Mouse (Mus musculus) hindbrain, embryonic 12.5 days (tissue): ENCODE data around the gene Camta2. TPM values are rescaled to one million over a fixed set of nuclear protein-coding genes. Genes with fewer than 3 reads are reported as not detected.

Source experiments
- ATAC-seq: fragments of 200-750 bp; cut with Nextera tagmentation; 2 replicates; pipeline ENCODE4 v1.8.0; 2017; ENCODE audit warnings: moderate TSS enrichment; ENCODE audit not compliant: low FRiP score
- H3K27ac ChIP-seq: fragments of 300-500 bp; sonication (generic); 2 replicates; pipeline ENCODE4 v1.5.1; 2016; ENCODE audit warnings: mild to moderate bottlenecking
- H3K27me3 ChIP-seq: fragments of 300-500 bp; sonication (generic); 2 replicates; pipeline ENCODE4 v1.6.1; 2016; ENCODE audit warnings: mild to moderate bottlenecking
- H3K36me3 ChIP-seq: fragments of 300-500 bp; sonication (generic); 2 replicates; pipeline ENCODE4 v1.6.1; 2016; ENCODE audit warnings: mild to moderate bottlenecking
- H3K4me1 ChIP-seq: fragments of 300-500 bp; sonication (generic); 2 replicates; pipeline ENCODE4 v1.6.1; 2016
- H3K4me2 ChIP-seq: fragments of 300-500 bp; sonication (generic); replicated peaks from 2 replicates; pipeline ENCODE4 v1.6.1; 2016; ENCODE audit warnings: mild to moderate bottlenecking
- H3K4me3 ChIP-seq: fragments of 300-500 bp; sonication (generic); 2 replicates; pipeline ENCODE4 v1.5.1; 2016; ENCODE audit warnings: mild to moderate bottlenecking
- H3K9ac ChIP-seq: fragments of 300-500 bp; sonication (generic); 2 replicates; pipeline ENCODE4 v1.6.1; 2016; ENCODE audit warnings: mild to moderate bottlenecking, moderate library complexity
- H3K9me3 ChIP-seq: fragments of 300-500 bp; sonication (generic); replicated peaks from 2 replicates; pipeline ENCODE4 v1.6.1; 2016; ENCODE audit warnings: mild to moderate bottlenecking
- WGBS: fragments of 180-500 bp; shearing (Covaris S2); methylation state at CpG from one replicate; pipeline ENCODE4 v1.1.7; 2016; 5-methylcytosine and 5-hydroxymethylcytosine counted together
- polyA plus RNA-seq: library from polyadenylated mRNA; unstranded; fragments of >200 nt; fragmentation: Nextera tagmentation; extraction: Ambion mirVana; gene quantifications from 2 replicates; pipeline ENCODE4 v1.2.1, GENCODE M21; 2016

Gene Camta2
- polyA plus RNA-seq, 1 experiment from 2014 or later, result 15.2 TPM

DNA sequence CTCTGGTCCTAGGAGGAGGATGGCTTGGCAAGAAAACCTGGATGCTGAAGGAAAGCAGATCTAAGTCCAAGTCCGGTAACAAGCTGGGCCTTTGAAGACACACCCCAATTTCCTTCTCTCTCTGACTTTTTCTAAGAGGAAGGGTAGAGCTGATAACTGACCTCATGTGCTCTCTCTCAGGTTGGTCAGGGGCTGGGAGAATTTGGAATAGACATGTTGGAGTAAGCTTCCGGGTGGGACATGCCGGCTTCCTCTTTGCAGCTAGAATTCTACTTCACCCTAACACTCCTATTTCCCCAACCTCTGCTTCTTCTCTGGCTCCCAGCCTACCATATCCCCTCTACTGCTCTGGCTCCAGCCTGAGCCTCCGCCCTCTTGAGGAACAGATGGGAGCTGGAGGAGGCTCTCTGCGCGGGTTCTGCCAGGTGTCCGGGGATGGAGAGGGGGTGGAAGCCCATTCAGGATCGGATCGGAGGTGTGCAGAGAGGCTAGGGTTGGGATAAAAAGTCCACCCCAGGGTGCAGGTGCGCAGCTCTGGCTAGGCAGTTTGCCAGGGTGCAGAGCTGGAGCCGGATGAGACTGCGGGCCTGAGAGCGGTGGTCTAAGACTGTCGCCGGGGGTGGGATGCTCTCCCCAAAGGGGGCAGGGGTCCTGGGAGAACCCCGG, 871 bp downstream of the Camta2 start:
- H3K9ac ChIP-seq, result peak overlapping the region; percentile 87
- 3% methylated on average over 16 of the region's 16 CpGs for WGBS
- peaks cover 30% of the 10 kb centered on the region for H3K4me1 ChIP-seq
- ATAC-seq, result peak; percentile 74
- H3K4me2 ChIP-seq, result peak overlapping the region; percentile 79
- H3K27me3 ChIP-seq, result peaks cover 3% of the 10 kb centered on the region; the same call in 1 of the 2 replicates
- peak overlapping the region; percentile 91 for H3K4me3 ChIP-seq
- no peaks in the 10 kb centered on the region for H3K9me3 ChIP-seq
- peak overlapping the region; percentile 83 for H3K27ac ChIP-seq
- H3K36me3 ChIP-seq, result peaks cover 23% of the 10 kb centered on the region

DNA sequence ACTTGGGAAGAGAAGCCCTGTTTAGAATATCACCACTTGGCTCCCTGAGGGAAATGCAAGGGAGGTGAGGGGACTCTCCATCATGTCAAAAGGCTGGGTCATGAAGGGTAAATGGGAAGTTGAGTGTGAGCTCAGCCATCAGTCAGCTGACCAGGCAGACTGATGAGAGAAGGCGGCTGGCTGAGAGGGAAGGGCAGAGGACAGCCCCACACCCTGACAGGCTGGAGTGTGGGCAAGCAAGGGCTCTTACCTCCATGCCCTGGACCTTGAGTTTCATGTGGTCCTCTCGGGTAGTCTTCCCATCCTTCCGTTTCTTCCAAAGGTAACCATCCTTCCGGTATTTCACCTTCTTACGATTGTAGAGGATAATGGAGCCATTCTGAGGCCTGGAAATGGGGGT, 4.3 kb downstream of the Camta2 start:
- Histone ChIP-seq H3K36me3 (peaks cover 40% of the 10 kb centered on the region), H3K4me2 (no peak overlapping the region), H3K4me3 (no peak overlapping the region), H3K9ac (0 out of 2 replicates have a peak overlapping the region, but pooled peaks have one; percentile 4), H3K27ac (no peak overlapping the region), H3K27me3 (no peaks in the 10 kb centered on the region), H3K9me3 (no peaks in the 10 kb centered on the region), H3K4me1 (peaks cover 34% of the 10 kb centered on the region)
- 96% methylated on average over 5 of the region's 5 CpGs for WGBS
- ATAC-seq, result no peak

DNA sequence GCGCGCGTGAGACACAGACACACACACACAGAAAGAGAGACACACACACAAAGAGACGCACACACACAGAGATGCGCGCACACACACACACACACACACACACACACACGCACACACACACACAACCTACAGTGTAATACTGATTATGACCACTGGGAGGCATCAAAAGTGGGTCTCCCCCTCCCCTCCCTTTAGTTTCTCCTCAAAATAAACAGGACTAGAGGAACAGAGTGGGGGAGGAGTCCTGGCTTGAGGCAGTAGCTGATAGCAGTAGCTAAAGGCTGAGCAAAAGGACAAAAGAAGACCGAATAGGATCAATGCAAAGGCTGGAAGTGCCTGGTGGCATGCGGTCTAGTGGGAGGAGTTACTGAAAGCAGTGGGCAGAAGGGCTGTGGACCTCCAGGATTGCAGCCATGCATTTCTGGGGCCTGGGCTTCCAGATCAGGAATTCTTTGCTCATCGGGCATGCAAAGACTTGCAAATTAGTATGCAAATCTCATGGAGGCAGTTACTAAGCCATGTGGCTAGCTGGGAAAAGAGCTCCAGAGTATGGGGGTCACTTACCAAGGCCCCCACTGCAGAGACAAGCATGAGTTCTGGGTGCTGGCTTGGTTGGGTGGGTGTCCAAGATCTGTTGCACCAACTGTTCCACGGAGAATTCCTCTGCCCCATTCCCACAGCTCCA, 5.9 kb downstream of the Camta2 start:
- Histone ChIP-seq H3K9me3 (no peaks in the 10 kb centered on the region), H3K36me3 (peaks cover 45% of the 10 kb centered on the region), H3K4me2 (peak overlapping the region; percentile 21), H3K27ac (peak overlapping the region; percentile 31; the same call in 1 of the 2 replicates), H3K27me3 (no peaks in the 10 kb centered on the region), H3K4me3 (no peak overlapping the region), H3K9ac (0 out of 2 replicates have a peak overlapping the region, but pooled peaks have one; percentile 3), H3K4me1 (peaks cover 23% of the 10 kb centered on the region)
- ATAC-seq, result peak; percentile 73
- WGBS, result 15% methylated on average over 11 of the region's 11 CpGs

DNA sequence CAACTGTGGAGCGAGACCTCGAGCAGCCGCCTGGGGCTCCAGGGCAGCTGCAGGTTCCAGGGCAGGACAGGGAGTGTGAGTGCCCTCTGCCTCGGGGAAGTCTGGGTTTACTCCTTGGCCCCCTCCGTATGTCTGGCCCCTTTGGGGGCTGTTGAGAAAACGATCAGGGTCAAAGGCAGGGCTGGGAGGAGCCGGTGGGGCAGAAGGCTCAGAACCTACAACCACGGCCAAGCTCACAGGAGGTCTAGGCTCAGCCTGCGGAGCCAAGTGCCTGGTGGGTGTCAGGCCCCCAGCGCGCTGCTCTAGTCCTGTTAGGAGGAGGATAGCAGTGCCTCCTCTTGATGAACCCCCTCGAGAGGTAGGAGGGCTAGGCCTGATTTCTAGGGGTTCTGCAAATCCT, 6.7 kb downstream of the Camta2 start:
- ATAC-seq, result no peak

DNA sequence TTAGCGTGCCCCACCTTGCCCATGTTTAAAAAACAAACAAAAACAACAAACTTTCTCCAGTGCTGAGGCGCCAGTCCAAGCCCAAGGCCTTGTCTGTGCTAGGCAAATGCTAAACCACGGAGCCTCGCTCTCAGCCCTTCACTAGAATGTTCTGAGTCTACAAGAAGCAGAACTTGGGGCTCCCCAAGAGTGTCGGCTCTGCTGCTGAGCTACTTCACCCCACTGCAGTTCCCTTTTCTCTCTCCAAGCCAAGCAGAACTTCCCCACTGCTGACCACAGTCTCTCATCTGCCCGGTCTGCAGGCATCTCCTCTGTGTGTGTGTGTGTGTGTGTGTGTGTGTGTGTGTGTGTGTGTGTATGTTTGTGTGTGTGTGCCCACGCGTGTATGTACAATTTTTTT, 8.0 kb downstream of the Camta2 start:
- Histone ChIP-seq H3K27ac (no peak overlapping the region), H3K4me2 (no peak overlapping the region), H3K27me3 (no peaks in the 10 kb centered on the region), H3K4me1 (peaks cover 17% of the 10 kb centered on the region), H3K9me3 (no peaks in the 10 kb centered on the region), H3K4me3 (no peak overlapping the region), H3K36me3 (peaks cover 53% of the 10 kb centered on the region), H3K9ac (no peak overlapping the region)
- 91% methylated on average over 8 of the region's 8 CpGs for WGBS
- no peak for ATAC-seq

More for the DNA sequence above, 6.7 kb downstream of the Camta2 start:
- no peak overlapping the region for H3K4me3 ChIP-seq
- WGBS, result 70% methylated on average over 12 of the region's 12 CpGs
- H3K9ac ChIP-seq, result no peak overlapping the region
- peaks cover 48% of the 10 kb centered on the region for H3K36me3 ChIP-seq
- peak overlapping the region; percentile 31; the same call in 1 of the 2 replicates for H3K27ac ChIP-seq
- H3K4me2 ChIP-seq, result no peak overlapping the region
- H3K9me3 ChIP-seq, result no peaks in the 10 kb centered on the region
- H3K4me1 ChIP-seq, result peaks cover 18% of the 10 kb centered on the region
- no peaks in the 10 kb centered on the region for H3K27me3 ChIP-seq

DNA sequence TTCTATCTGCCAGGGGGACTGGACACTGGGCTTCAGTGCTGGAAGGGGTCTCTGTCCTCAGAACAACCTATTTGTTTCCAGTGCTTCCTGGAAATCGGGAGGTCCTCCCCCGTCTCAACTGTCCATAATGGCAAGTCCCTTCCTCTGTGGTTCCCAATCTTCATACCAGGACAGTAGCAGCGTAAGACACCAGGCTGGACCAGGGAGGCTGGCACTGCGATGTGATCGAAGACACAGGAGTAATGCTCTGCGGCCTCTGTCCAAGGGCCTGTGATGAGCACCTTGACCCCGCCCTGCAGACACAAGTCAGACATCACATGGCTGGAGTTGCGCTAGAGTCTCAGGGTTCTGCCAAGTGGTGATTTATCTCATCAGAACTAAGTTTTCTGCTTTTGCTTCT, 8.5 kb downstream of the Camta2 start:
- no peaks in the 10 kb centered on the region for H3K9me3 ChIP-seq
- no peaks in the 10 kb centered on the region for H3K27me3 ChIP-seq
- 95% methylated on average over 8 of the region's 8 CpGs for WGBS

DNA sequence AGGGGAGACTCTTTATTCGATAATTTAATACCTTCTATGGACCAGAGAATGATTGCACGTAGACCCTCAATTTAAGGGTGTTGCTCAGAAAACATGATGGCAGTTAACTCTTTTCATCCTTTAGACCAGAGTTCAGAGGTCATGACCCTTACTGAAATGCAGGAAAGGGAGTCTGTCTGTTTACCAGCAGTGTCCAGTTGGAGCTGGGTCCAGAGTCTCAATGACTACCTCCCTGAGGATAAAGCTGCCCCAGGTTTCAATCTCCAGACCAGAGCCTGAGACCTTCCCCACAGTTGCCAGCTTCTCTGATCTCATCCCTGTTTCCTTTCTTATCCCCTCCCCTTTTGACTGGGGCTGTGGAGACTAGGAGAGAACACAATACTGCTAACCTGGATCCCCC, 9.3 kb downstream of the Camta2 start:
- Histone ChIP-seq H3K4me1 (peaks cover 17% of the 10 kb centered on the region), H3K27ac (no peak overlapping the region), H3K9me3 (no peaks in the 10 kb centered on the region), H3K27me3 (no peaks in the 10 kb centered on the region), H3K4me3 (no peak overlapping the region), H3K9ac (no peak overlapping the region), H3K36me3 (peaks cover 53% of the 10 kb centered on the region), H3K4me2 (no peak overlapping the region)
- no peak for ATAC-seq
- WGBS, result 59% methylated on average over 2 of the region's 2 CpGs

More for the DNA sequence above, 8.5 kb downstream of the Camta2 start:
- H3K4me2 ChIP-seq, result no peak overlapping the region
- H3K27ac ChIP-seq, result no peak overlapping the region
- peaks cover 17% of the 10 kb centered on the region for H3K4me1 ChIP-seq
- H3K36me3 ChIP-seq, result peaks cover 54% of the 10 kb centered on the region
- H3K9ac ChIP-seq, result no peak overlapping the region
- H3K4me3 ChIP-seq, result no peak overlapping the region
- ATAC-seq, result no peak

DNA sequence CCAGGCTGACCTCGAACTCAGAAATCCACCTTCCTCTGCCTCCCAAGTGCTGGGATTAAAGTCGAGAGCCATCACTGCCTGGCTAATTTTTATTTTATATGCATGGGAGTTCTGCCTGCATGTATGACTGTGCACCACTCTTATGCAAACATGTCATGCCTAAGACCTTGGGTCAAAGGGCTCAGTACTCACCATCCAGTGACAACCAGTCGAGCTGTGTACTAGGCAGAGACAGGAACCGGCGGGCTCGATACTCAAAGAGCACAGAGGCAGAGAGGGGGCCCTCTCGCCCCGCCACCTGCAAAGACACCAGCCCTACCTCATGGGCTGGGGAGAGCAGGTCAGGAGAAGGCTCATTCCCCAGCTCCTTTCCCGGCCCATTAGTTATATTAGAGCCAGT, 9.8 kb downstream of the Camta2 start:
- H3K36me3 ChIP-seq, result peaks cover 51% of the 10 kb centered on the region
- H3K27ac ChIP-seq, result no peak overlapping the region
- ATAC-seq, result no peak
- WGBS, result 79% methylated on average over 9 of the region's 9 CpGs
- peaks cover 17% of the 10 kb centered on the region for H3K4me1 ChIP-seq
- no peaks in the 10 kb centered on the region for H3K9me3 ChIP-seq
- H3K9ac ChIP-seq, result no peak overlapping the region
- no peaks in the 10 kb centered on the region for H3K27me3 ChIP-seq
- H3K4me3 ChIP-seq, result no peak overlapping the region
- H3K4me2 ChIP-seq, result no peak overlapping the region

DNA sequence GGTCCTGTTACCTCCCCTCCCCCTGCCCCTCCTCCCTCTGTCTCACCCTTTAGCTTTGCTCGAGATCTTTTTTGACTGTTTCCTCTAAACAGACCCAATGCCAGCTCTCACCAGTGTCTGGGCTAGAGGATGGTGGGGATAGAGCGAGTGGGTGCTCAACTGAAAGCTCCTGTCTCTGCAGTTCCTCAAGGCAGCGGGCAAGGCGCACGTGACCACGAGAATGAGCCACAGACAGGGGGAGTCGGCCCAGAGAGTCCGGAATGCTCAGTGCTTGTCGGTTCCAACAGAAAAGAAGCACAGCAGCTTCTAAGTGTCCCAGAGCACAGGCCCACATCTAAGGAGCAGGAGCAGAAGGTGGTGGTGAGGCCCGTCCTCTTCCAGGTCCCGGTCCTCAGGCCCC, 13.4 kb downstream of the Camta2 start:
- Histone ChIP-seq H3K4me2 (no peak overlapping the region), H3K4me1 (peaks cover 15% of the 10 kb centered on the region), H3K36me3 (peaks cover 44% of the 10 kb centered on the region), H3K9me3 (no peaks in the 10 kb centered on the region), H3K27ac (no peak overlapping the region), H3K9ac (no peak overlapping the region), H3K4me3 (no peak overlapping the region), H3K27me3 (no peaks in the 10 kb centered on the region)
- no peak for ATAC-seq
- 69% methylated on average over 11 of the region's 11 CpGs for WGBS

DNA sequence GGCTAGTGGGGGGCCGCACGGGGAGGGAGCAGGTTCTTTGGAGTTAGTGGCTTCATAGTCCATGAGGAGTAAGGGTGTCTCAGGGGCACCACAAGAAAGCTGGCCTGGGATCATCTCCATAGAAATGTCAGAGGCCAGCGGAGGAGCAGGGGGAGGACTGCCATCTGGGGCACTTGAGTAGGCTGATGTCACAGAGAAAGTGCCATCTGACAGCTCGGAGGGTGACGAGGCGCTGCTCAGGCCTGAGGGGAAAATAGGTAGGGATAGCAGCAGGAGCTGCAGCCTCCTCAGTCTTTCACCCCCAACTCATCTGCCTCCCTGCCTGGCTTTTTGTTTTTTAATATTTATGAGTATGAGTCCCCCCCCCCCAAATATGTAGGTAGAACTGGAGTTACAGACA, 13.9 kb downstream of the Camta2 start:
- WGBS, result 46% methylated on average over 6 of the region's 6 CpGs
- Histone ChIP-seq H3K4me1 (peaks cover 15% of the 10 kb centered on the region), H3K27ac (no peak overlapping the region), H3K27me3 (no peaks in the 10 kb centered on the region), H3K9me3 (no peaks in the 10 kb centered on the region), H3K4me2 (no peak overlapping the region), H3K9ac (no peak overlapping the region), H3K36me3 (peaks cover 39% of the 10 kb centered on the region), H3K4me3 (no peak overlapping the region)
- no peak for ATAC-seq

DNA sequence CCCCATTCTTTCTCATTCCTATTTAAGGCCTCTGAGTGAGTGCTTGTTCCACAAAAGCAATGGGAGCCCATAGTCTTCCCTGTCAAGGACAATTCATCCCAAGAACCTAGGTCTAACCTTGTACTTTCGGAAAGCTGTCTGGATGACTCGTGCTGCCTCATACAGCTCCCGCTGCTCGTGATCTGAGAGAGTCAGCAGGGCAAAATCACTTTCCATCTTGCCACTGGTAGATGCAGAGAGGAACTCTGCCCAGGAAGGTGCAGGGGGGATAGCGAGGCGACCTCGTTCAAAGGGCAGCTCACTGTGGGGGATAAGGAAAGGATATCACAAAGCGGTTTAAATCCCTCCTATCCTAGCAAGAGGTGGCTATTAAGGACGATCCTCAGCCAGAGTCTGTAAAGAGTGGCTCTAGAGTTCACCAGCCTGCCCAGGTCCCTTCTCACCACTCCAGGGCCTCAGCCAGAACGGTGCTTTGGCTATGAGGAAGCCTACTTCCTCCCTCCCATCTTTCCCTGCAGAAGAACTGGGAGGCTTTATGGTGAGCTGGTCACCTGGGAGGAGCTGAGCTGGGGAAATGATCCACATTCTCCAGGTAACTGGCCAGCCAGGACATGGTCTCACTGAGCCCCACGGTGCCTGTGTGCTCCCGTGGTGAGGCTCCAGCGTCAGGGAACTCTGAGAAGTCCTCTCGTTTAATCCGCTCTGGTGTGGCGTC, 16.4 kb downstream of the Camta2 start:
- Histone ChIP-seq H3K4me3 (no peak overlapping the region), H3K36me3 (peaks cover 33% of the 10 kb centered on the region), H3K27ac (no peak overlapping the region), H3K9ac (no peak overlapping the region), H3K9me3 (no peaks in the 10 kb centered on the region), H3K4me1 (peaks cover 27% of the 10 kb centered on the region), H3K4me2 (peak overlapping the region; percentile 85; the same call in 1 of the 2 replicates), H3K27me3 (no peaks in the 10 kb centered on the region)
- ATAC-seq, result no peak
- WGBS, result 84% methylated on average over 16 of the region's 16 CpGs

DNA sequence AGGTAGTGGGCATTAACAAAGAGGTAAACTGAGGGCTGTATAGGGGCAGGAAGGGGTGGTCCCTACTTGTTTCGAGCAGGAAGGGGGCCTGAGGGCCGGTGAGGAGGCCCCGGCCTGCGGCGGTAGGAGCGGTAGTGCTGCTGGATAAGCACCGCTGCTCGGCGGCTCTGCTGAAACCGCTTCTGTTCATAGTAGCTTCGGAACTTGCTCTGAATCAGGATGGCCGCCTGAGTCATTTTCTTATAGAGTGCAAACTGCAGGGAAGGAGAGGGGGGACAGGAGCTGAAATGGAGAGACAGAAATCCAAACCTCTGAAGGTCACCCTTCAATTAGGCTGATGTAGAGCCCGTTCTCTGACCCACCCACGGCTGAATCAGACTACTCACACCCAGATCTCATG, 17.4 kb downstream of the Camta2 start:
- no peak for ATAC-seq
- Histone ChIP-seq H3K4me3 (peak overlapping the region; percentile 57), H3K4me1 (peaks cover 27% of the 10 kb centered on the region), H3K4me2 (peak overlapping the region; percentile 85), H3K27ac (peak overlapping the region; percentile 97), H3K9me3 (no peaks in the 10 kb centered on the region), H3K9ac (peak overlapping the region; percentile 80), H3K36me3 (peaks cover 28% of the 10 kb centered on the region), H3K27me3 (no peaks in the 10 kb centered on the region)
- 43% methylated on average over 14 of the region's 14 CpGs for WGBS
